Mouse (Mus musculus): ENCODE data around the gene Ttll1. TPM values are rescaled to one million over a fixed set of nuclear protein-coding genes. Genes with fewer than 3 reads are reported as not detected.
A peak's percentile ranks its signal among the peaks of the same experiment; 100 is the strongest.

The Ttll1 gene
- polyA plus RNA-seq, 1 experiment from 2014 or later: 10.0 TPM

- Histone ChIP-seq H3K9ac (no peak overlapping the region), H3K4me1 (peaks cover 94% of the 10 kb centered on the region), H3K27ac (no peak overlapping the region), H3K9me3 (replicated peaks) (no peaks in the 10 kb centered on the region), H3K27me3 (replicated peaks) (no peaks in the 10 kb centered on the region), H3K4me3 (no peak overlapping the region), H3K4me2 (no peak overlapping the region), H3K36me3 (no peaks in the 10 kb centered on the region)
- 78% methylated on average over 2 of the region's 2 CpGs for WGBS (ENCODE audit: insufficient replicate concordance)
- ATAC-seq: no peak
These were observed 60.7 kb downstream of the Ttll1 start for GRCm38 (mm10) chr15:83450007-83450406.

DNA sequence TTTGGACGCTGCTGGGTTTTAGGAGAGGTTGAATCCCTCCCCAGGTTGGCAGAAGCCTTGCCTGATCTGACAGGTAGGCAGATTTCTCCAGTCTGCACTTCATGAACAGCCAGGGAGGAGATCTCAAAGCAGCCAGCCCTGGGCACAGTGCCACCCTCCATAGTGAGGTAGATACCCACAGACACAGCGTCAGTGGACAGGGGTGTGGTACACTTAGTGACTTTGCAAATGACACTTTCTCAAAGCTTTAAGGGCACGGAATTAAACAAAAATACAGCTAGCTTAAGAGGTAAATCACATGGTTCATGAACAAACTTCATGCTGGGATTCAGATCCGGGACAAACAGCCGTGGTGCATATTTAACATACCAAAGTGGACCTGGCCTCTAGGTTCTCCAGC lies 62.0 kb downstream of the Ttll1 start:
- Histone ChIP-seq H3K27ac (no peak overlapping the region), H3K36me3 (no peaks in the 10 kb centered on the region), H3K4me1 (peaks cover 95% of the 10 kb centered on the region), H3K4me2 (no peak overlapping the region), H3K9me3 (replicated peaks) (no peaks in the 10 kb centered on the region), H3K9ac (no peak overlapping the region), H3K4me3 (no peak overlapping the region), H3K27me3 (replicated peaks) (no peaks in the 10 kb centered on the region)
- no peak for ATAC-seq
- WGBS (ENCODE audit: insufficient replicate concordance): 84% methylated on average over 5 of the region's 5 CpGs

- no peaks in the 10 kb centered on the region for H3K27me3 ChIP-seq (replicated peaks)
- WGBS (ENCODE audit: insufficient replicate concordance): 63% methylated on average over 10 of the region's 10 CpGs
- ATAC-seq: no peak
- peaks cover 95% of the 10 kb centered on the region for H3K4me1 ChIP-seq
- H3K4me3 ChIP-seq: no peak overlapping the region
- 0 out of 2 replicates have a peak overlapping the region, but pooled peaks have one; percentile 1 for H3K27ac ChIP-seq
- no peak overlapping the region for H3K4me2 ChIP-seq
- H3K9me3 ChIP-seq (replicated peaks): no peaks in the 10 kb centered on the region
- no peak overlapping the region for H3K9ac ChIP-seq
- no peaks in the 10 kb centered on the region for H3K36me3 ChIP-seq
These were observed 62.7 kb downstream of the Ttll1 start for GRCm38 (mm10) chr15:83447791-83448544.

DNA sequence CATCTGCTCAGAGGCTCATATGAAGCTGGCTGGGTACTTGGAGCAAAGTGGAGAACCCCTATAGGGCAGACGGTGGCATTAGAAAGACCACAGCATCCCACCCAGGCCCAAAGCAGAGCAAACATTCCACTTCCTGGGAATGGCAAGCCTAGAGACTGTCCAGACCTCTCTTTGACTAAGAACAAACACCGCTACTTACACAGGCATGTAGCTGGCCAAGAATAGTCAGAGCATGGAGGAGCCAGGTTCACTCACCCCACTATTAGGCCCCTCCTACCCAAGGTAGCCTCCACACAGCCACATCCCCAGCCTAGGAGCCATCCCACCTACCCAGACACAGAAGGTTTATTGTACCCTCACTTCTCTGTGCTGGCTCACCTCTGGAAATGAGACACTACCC lies 64.8 kb downstream of the Ttll1 start:
- H3K4me1 ChIP-seq: peaks cover 95% of the 10 kb centered on the region
- no peak overlapping the region for H3K4me3 ChIP-seq
- no peak overlapping the region for H3K4me2 ChIP-seq
- 74% methylated on average over 2 of the region's 2 CpGs for WGBS (ENCODE audit: insufficient replicate concordance)
- no peak overlapping the region for H3K27ac ChIP-seq
- no peaks in the 10 kb centered on the region for H3K36me3 ChIP-seq
- no peak overlapping the region for H3K9ac ChIP-seq
- no peaks in the 10 kb centered on the region for H3K9me3 ChIP-seq (replicated peaks)
- no peak for ATAC-seq
- H3K27me3 ChIP-seq (replicated peaks): no peaks in the 10 kb centered on the region

GRCm38 (mm10) chr15:83445383-83445782 lies 65.3 kb downstream of the Ttll1 start:
- no peaks in the 10 kb centered on the region for H3K36me3 ChIP-seq
- H3K27me3 ChIP-seq (replicated peaks): no peaks in the 10 kb centered on the region
- ATAC-seq: no peak
- H3K4me2 ChIP-seq: no peak overlapping the region
- WGBS (ENCODE audit: insufficient replicate concordance): 84% methylated on average over 5 of the region's 5 CpGs
- no peaks in the 10 kb centered on the region for H3K9me3 ChIP-seq (replicated peaks)
- H3K9ac ChIP-seq: no peak overlapping the region
- no peak overlapping the region for H3K27ac ChIP-seq
- no peak overlapping the region for H3K4me3 ChIP-seq
- peaks cover 98% of the 10 kb centered on the region for H3K4me1 ChIP-seq

GRCm38 (mm10) chr15:83444425-83444824 lies 66.3 kb downstream of the Ttll1 start:
- Histone ChIP-seq H3K9ac (no peak overlapping the region), H3K36me3 (no peaks in the 10 kb centered on the region), H3K27ac (0 out of 2 replicates have a peak overlapping the region, but pooled peaks have one; percentile 27), H3K27me3 (replicated peaks) (no peaks in the 10 kb centered on the region), H3K9me3 (replicated peaks) (no peaks in the 10 kb centered on the region), H3K4me1 (peaks cover 96% of the 10 kb centered on the region), H3K4me2 (no peak overlapping the region), H3K4me3 (no peak overlapping the region)
- no peak; the same call in 1 of the 2 replicates for ATAC-seq
- WGBS (ENCODE audit: insufficient replicate concordance): 66% methylated on average over 6 of the region's 6 CpGs

GRCm38 (mm10) chr15:83442495-83443037 lies 68.1 kb downstream of the Ttll1 start:
- ATAC-seq: no peak
- Histone ChIP-seq H3K36me3 (no peaks in the 10 kb centered on the region), H3K4me2 (no peak overlapping the region), H3K27me3 (replicated peaks) (no peaks in the 10 kb centered on the region), H3K4me3 (no peak overlapping the region), H3K4me1 (peaks cover 79% of the 10 kb centered on the region), H3K9ac (no peak overlapping the region), H3K27ac (no peak overlapping the region), H3K9me3 (replicated peaks) (no peaks in the 10 kb centered on the region)
- 68% methylated on average over 4 of the region's 4 CpGs for WGBS (ENCODE audit: insufficient replicate concordance)

GRCm38 (mm10) chr15:83440726-83441125 lies 70.0 kb downstream of the Ttll1 start:
- no peak for ATAC-seq
- 67% methylated on average over 5 of the region's 5 CpGs for WGBS (ENCODE audit: insufficient replicate concordance)
- Histone ChIP-seq H3K9me3 (replicated peaks) (no peaks in the 10 kb centered on the region), H3K27ac (no peak overlapping the region), H3K4me1 (peaks cover 71% of the 10 kb centered on the region), H3K9ac (no peak overlapping the region), H3K36me3 (no peaks in the 10 kb centered on the region), H3K27me3 (replicated peaks) (no peaks in the 10 kb centered on the region), H3K4me3 (no peak overlapping the region), H3K4me2 (no peak overlapping the region)

DNA sequence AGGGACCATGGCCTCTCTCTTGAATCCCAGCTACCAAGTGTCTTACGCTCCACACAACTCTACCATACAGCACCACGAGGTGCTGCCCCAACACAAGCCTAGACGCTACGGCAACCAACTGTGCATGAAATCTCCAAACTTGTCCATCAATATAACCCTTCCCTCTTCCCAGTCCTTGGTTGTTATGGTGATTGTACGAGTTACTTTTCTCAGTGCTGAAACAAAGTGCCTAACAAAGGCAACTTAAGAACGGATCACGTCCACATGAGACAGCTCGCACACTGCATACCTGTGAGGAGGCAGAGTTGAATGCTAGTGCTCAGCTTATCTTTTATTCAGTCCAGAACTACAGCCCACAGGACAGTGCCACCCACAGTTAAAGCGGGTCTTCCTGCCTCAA lies 74.2 kb downstream of the Ttll1 start:
- Histone ChIP-seq H3K27ac (no peak overlapping the region), H3K36me3 (no peaks in the 10 kb centered on the region), H3K4me3 (no peak overlapping the region), H3K4me1 (peaks cover 71% of the 10 kb centered on the region), H3K9me3 (replicated peaks) (no peaks in the 10 kb centered on the region), H3K27me3 (replicated peaks) (no peaks in the 10 kb centered on the region), H3K9ac (no peak overlapping the region), H3K4me2 (no peak overlapping the region)
- WGBS (ENCODE audit: insufficient replicate concordance): 92% methylated on average over 9 of the region's 9 CpGs
- ATAC-seq: no peak

DNA sequence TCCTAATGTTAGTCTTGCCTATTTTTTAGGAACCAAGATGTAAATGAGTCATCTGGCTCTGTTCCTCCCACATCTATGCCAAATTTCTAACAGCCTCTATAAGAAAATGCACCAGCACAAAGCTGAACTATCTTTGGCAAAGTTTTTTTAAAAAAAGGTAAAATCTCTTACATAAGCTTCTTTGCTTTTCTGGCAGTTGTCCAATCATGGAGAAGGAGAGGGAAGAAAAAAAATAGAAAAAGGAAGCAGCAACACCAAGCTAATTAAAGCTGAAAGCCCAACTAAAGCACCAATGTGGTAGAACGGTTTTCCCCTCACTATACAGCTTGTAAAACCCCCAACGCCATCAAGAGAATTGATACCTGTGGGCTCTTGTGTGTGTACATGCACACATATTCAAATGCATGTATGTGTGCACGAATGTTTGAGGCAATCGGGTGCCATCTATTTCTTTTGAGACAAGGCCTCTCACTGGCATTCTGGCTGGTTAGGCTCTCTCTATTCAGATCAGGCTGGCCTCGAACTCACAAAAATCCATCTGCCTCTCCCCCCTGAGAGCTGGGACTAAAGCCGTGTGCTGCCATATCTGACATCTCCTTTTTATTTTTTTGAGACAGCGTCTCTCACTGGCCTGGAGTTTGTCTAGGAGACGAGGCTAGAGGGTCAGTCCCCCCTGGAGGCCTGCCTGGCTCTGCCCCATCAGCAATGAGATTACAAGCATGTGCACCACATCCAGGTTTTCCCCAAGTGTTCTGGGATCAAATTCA lies 75.2 kb downstream of the Ttll1 start:
- H3K27me3 ChIP-seq (replicated peaks): no peaks in the 10 kb centered on the region
- H3K9me3 ChIP-seq (replicated peaks): no peaks in the 10 kb centered on the region
- H3K27ac ChIP-seq: peak overlapping the region; percentile 13; the same call in 1 of the 2 replicates
- H3K4me2 ChIP-seq: no peak overlapping the region
- WGBS (ENCODE audit: insufficient replicate concordance): 67% methylated on average over 8 of the region's 8 CpGs
- peaks cover 71% of the 10 kb centered on the region for H3K4me1 ChIP-seq
- no peak for ATAC-seq
- 0 out of 2 replicates have a peak, but pooled peaks cover under 1% of the 10 kb centered on the region for H3K36me3 ChIP-seq
- no peak overlapping the region for H3K9ac ChIP-seq
- no peak overlapping the region for H3K4me3 ChIP-seq

DNA sequence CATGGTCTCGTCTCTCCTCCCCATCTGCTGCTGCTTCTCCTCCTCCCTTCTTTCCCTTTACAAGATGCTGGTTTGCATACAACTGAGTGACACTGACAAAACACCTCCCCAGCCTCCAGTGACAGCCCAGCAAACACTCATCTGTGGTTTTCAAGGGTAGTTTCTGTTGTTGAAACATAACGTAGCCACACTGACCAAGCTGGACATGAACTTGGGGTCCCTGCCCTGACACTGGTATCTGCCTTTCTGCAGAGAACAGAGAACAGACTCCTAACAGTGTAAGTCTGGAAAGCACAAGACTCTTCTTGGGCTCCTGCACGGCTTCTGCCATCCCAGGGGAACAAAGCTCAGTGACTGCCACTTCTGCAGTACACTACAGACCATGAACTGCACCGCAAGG lies 76.0 kb downstream of the Ttll1 start:
- H3K27ac ChIP-seq: peak overlapping the region; percentile 88
- WGBS (ENCODE audit: insufficient replicate concordance): 70% methylated on average over 4 of the region's 4 CpGs
- H3K4me3 ChIP-seq: no peak overlapping the region
- H3K9me3 ChIP-seq (replicated peaks): no peaks in the 10 kb centered on the region
- H3K27me3 ChIP-seq (replicated peaks): no peaks in the 10 kb centered on the region
- no peak for ATAC-seq
- H3K36me3 ChIP-seq: 0 out of 2 replicates have a peak, but pooled peaks cover 2% of the 10 kb centered on the region
- no peak overlapping the region; the same call in 1 of the 2 replicates for H3K9ac ChIP-seq
- H3K4me2 ChIP-seq: no peak overlapping the region
- H3K4me1 ChIP-seq: peaks cover 71% of the 10 kb centered on the region
